Mouse (Mus musculus) embryo, embryonic 10 days (tissue): Measurements from ENCODE around the gene Gpr1.

Experiments
- DNase-seq: peaks from one replicate; pipeline ENCODE4 v3.0.0-alpha.2; 2015; ENCODE audit warnings: low spot score

Gene Gpr1

DNA sequence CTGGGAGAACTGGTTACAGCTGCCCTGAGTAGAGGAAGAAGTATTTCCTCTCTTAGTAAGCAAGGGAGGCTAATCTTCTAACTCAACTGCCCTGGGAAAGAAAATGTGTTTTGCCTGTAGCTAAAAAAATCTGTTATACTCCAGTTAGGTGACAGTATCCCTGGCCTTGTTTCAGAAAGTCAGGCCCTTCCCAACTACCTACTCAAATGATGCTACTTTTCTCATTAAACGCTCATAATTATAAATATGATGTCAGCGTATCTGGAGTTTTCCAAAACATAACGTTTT, at the start of gene Gpr1:
TSS of gene Gpr1 (minus strand) at position 273 of the 288 bp plus-strand sequence.
- DNase-seq, result no peak

DNA sequence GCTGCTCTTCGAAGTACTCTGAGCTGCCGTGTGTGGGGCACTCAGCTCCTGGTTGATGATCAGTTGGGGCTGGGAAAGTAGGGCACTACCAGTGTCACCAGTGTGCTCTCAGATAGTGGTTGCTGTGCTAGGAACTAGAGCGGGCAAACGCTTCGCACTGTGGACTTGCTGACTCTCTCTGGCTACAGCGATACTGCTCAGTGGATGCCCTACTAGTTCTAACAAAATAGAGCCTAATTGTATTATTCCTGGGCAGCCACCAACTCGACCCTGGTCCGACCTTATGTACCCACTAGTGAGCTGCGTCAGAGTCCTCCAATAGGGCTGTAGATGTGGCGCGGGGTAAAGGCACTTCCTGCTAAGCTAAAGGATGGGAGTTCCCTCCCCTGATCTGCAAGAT, 49.3 kb upstream of the Gpr1 start:
- no peak for DNase-seq

DNA sequence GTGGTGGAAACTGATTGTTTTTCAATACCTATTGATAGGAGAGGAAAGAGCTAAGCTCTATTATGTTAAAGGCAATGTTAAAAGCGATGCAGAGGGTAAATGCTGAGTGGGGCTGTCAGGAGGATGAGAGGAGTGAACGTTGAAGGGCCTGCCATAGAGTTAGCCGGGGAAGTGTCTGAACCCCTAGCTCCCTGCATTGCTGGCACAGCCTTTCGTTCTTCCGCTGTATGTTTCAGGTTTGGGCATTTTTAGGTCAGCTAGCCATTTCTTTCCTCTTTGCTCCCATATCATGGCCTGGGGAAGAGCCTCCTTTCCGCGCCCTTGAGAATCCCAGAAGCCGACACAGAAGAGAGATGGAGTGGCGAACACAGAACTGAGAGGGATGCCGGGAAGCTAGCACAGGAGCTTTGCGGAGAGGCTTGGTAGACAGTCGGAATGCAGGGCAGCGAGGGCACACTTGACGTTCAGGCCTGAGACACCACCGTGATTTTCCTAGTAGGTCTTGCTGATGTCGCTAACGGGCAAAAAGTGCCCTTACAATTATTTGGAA, 46.8 kb upstream of the Gpr1 start:
- no peak for DNase-seq

DNA sequence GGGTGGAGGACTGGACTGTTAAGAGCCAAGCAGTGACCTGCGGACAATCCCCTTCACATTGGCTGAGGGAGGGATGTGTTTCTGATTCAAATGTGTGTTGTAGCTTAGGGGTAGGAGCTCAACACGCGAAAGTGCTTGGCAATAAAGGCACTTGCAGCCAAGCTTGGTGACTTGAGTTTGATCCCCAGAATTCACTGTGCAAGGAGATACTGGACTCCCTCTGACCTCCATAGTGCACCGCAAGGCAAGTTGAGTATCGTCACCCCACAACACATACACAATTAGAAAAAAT, 46.3 kb upstream of the Gpr1 start:
- no peak for DNase-seq

DNA sequence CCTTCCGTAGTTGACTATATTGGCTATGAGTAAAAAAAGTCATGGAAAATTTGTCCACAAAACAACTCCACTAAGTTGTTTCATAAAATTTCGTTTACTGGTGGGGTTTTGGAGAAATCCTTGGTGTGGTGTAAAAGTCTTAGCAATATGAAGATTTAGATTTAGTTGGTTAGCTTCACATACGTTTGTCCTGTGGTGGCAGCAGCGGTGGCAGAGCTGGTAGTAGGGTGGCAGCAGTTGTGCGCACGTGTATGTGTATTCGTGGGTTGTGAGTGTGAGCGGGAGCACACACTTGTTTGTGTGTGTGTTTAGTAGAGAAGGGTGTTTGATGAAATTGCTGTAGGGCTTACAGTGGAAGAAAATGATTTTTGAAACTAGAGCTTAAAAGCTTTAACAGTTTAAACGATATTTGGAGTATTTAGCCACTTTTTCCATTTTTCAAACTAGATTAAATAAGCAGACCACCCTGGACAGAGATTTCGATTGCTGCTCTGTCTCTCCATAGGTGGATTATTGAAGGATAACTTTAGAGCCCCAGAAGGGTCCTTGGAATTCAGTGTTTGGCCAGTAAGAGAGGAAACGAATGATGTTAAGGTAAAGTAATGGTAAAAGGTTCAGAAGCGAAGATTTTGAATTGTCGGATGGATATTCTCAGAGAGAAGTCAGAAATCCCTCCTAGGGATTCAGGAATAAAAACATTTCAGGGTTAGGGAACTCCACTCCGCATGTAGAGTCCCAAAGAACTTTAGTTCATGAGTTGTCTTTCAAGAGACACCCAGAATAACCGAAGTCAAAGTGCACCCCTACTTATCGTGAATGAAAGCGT, 45.8 kb upstream of the Gpr1 start:
- no peak for DNase-seq

DNA sequence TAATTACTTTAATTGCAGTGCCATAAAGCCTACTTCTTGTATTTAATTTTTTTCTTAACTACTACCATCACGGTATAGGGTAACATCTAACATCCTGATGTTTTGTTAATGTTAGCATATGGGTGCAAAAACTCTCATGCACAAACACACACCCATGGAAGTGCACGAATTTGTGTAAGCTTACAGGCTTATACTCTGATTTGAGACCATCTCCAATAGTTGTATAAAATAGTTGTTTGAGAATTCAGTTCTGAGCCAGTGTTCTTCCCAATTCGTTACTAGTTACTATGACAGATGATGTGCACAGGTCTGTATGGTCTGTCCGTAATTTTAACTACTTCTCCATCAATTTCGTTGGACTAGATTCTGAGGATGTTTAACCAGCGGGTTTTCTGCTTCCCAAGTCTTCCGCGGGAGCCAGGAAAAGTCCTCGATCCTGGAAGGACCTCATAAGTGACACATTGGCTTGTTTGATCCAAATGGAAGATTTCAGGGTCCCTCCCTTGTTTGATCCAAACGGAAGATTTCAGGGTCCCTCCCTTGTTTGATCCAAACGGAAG, 45.0 kb upstream of the Gpr1 start:
- DNase-seq, result no peak

DNA sequence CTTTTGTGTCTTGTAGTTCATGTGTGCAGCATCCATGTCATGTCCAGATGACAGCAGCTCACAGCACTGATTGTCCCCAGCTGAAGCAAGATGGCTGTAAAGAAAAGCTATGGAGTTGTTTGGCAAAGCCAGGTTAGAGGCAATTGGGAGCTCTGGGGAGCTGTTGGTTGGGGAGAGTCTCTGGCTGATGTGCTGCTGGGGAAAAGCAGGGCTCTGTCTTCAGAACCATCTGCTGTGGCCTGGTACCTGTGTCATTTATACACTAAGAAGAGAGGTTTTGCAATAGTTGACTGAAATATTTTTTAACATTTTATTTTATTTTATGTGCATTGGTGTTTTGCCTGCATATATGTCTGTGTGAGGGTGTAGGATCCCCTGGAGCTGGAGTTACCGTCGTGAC, 44.2 kb upstream of the Gpr1 start:
- DNase-seq, result no peak

DNA sequence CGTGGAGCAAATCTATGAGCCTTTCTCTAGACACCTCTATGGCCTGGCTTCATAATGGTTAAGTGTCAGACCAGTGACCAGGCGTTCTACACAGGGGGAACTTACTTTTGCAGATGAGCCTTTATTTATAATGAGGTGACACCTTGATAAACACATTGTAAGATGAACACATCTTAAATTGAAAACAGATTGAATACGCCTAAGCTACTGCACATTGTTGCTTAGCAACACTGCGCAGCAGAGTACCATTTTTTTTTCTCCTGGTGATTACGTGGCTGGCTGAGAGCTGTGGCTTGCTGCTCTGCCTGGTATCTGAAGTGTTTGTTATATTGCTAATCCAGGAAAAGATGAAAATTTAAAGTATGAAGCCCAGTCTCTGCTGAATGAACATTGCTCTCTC, 41.7 kb upstream of the Gpr1 start:
- DNase-seq, result no peak

DNA sequence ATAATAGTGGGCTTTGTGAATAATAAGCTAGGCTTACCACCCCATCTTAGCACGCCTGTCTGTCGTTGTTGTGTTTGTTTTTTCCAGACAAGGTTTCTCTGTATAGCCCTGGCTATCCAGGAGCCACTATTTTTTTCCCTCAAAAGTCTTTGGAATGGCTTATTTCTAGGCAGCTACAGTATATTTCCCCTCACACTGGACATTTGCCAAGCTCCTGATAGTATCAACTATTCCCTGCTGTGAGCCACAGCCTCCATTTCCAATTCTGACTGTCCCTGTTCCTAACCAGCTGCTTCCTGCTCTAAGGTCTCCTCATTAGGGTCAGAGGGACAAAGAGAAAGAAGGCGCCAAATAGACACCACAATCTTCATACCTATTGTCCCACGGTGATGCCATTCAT, 40.8 kb upstream of the Gpr1 start:
- no peak for DNase-seq

DNA sequence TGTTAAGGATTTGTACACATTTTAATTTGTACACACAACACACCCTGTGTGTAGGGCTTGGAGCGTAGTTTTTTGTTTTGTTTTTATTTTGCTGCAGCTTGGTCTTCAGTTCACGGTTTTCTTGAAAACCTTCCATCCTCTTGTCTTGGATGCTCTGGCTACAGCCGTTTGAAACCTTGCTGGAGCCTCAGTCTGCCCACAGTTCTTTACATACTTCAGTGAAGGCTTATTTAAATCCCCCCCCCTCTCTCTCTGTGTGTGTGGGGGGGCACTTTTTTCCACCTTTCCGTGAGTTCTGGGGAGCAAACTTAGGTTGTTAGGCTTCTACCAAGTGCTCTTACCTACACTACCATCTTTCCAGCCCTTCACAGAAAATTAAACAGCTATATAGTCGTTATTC, 38.9 kb upstream of the Gpr1 start:
- no peak for DNase-seq

DNA sequence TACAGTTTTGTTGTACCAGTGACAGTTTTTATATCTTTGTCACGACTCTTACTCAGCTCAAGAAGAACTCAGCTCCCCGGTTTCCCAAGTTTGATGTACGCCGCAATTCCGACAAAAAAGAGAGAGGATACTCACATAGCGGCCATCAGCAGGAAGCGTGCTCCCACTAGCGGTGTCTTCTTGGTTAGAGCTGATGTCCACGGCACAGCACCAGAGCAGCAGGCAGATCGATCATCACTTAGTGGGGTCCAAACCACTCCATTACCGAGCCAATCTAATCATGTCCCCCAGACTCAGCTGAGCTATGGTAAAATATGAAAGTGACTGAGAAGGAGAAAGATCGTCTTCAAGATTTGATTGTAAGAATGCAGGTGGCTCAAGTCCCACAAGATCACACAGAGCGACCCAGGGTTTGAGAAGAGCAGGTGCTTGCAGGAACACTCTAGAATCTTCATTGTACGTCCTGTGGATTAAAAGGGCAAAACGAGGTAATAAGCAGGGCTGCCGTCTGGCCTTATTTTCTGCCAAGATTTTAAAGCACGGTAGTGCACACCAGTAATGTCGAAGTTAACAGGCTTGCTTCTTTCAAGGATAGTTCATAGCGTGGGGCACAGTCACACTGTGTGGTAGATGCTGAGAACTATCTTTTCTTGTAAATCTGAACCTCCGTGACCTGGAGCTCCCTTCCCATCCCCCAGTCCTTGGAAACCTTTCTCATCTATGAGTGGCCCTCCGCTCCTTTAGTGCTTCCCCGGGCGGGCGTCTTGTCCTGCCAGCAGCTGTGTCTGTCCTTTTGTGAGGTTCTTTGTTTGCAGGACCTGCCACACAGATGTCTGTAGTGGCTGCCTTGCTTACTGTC, 38.2 kb upstream of the Gpr1 start:
- DNase-seq, result peak; percentile 68

DNA sequence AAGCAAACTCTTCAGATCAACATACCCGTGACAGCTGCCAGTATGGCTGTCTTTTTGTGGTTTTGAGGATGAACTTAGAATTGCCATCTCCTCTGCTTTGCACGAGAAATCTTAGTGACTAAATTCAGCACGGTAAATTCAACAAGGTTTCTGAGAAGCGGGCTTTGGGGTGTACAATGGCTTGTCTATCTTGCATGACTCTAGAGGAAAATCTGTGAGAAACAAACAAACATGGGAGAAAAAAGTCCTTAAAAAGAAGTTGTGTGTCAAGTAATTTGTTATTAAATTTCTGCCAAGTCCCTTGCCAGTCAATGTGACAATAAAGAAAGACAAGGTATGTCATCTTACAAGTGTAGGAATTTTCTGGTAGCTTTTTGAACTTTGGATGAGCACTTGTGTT, 34.9 kb upstream of the Gpr1 start:
- no peak for DNase-seq

DNA sequence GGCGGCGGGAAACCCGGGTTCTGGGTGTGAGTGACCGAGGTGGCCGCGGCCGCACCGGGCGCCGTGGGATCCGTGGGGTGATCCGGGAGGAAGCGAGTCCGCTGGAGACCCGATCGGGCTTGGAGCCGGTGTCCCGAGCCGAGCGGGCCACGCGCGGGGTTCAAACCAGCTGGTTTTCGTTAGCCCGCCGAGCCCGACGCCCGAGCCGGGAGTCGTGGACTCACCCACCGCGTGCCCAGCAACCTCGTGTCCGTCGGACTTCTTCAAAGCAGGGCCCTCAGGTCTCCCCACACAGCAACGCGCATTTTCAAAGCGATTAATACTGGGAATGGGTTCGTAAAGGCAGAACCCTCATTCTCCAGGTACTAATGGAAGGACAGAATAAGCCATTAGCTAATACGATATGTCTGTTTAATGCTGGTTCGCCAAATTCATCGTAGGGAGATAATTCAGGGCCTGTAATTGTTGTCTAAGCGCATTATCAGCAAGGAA, 34.1 kb upstream of the Gpr1 start:
- peak; percentile 55 for DNase-seq

DNA sequence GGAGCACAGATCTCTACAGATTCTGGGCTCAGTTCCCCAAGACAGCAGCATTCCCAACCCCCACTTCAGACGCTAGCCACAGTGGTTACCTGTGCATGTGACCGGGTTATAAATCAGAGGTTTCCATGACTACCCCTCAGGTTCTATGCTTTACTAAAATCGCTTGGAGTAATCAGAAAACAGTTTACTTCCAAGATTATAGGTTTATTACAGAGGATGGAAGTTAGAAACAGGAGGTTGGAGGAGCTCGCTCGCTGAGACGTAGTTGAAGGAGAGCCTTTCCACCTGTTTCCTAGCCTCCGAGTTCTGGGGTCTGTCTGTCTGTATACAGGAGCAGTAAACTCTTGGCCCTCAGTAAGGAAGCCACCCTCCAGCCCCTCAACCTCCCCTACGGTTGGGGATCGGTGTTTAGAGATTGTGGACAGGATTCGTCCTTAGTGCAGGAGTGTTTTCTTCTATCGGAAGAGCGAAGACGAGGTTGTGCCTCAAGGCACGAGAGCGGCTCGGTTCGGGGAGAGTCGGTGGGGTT, 33.6 kb upstream of the Gpr1 start:
- DNase-seq, result peak; percentile 58

DNA sequence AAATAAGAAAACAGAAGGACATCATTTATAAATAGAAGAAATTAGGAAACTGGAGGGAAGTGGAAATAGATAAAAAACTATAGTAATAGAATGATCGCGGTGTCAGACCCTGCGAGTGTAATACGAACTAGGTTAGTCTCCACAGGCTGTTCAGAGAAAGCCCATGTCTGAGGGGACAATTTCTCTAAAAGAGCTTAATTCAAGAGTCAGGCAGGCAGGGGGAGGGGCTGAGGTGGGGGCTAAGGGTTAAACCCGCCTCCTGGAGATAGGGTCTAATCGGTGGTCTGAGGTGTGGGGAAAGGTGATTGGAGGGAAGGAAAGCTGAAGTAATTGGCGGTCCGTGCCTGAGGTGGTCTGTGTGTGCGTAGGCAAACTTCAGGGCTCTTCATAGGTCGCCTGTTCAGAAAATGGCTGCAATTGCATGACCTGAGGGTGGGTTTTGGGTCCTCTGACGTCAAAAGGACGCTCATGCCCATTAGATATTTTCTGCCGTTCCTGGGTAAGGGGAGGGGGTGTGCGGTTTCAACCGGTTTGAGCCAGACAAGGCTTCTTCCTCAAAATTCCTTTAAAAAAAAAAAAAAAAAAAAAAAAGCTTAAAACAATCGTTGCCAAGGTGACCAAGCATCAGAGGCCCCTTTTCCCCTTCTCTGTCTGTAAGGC, 32.6 kb upstream of the Gpr1 start:
- DNase-seq, result peak; percentile 90

DNA sequence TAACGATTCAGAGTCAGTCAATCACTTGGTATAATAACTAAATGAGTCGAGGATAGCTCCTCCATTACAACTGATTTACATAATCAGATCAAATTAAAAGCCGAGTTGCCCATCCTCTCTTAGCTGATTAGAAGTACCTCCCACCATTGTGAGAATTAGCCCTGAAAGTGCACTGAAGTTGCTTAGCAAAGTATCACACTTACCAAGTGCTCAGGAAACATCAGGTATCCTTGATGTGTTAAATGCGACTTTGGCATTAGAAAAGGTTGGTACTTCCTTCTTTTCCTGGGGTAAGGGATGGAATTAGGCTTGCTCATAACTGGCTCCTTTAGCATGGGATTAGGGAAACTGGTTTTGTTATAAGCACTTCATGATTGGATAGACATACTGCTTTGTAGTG, 29.5 kb upstream of the Gpr1 start:
- no peak for DNase-seq

DNA sequence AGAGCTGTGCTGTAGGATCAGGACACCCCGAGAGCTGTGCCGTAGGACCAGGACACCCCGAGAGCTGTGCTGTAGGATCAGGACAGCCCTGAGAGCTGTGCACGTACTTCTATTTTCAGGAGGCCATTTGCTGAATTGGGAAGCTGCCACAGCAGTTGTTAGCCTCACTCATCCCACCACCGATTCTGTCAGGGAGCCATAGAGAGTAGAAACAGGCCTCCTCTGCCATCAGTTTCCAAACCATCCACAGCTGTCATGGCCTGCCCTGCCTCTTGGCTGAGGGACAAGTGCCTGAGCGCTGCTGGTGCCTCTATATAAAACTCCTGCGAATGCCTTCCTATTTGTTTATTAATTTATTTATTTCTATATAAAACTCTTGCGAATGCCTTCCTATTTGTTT, 25.4 kb upstream of the Gpr1 start:
- DNase-seq, result no peak

DNA sequence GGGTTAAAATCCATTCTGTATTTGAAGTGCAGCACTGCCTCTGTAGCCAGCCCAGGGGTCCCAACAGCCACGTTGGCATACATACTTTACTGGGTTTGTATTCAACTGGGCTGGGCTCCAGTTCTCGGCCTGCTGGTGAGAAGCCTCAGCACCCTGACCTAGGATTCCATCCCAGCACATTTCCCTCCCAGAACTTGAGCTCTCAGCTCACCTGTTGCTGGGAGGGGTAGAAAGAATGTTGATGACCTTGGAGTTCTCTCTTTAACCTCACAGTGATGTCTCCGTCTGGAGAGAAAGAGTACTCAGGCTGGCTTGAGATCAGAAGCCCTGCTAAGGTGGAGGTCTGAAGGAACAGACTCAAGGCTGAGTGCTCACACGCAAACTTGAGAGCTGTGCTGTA, 25.0 kb upstream of the Gpr1 start:
- no peak for DNase-seq

DNA sequence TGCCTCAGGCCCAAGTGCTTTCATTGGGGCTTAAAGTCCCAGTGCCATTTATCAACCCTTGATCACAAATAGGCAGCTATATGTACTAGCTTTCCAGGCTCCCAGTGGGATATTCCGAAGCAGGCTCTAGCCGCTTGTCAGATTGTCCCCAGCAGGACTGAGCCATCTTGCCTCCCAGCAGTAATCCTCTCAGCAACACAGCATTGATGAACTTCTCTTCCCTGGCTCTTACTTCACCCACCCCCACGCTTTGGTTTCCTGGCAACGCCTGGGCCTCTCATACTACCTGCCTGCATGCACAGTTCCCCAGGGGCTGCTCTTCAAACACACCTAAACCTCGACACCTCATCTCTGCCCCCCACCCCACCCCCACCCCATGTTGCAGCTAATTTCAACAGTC, 23.0 kb upstream of the Gpr1 start:
- no peak for DNase-seq

DNA sequence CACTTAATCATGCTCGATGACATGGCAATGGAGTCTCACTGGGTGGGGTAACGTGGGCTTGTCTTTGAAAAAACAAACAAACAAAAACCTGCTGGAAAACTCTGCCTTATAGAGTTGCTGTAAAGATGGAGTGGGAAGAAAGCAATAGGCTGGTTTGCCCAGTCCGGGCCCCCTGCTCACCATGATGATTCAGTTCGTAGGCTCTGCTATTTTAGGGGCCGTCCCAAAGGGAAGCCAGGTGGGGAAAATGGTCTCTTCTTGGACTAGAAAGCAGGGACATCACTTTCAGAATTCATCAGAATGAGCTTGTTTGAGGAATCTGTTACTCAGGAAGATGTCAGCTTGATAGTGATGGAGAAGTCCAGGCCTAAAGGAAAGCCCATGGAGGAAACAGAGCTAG, 12.9 kb upstream of the Gpr1 start:
- DNase-seq, result no peak

DNA sequence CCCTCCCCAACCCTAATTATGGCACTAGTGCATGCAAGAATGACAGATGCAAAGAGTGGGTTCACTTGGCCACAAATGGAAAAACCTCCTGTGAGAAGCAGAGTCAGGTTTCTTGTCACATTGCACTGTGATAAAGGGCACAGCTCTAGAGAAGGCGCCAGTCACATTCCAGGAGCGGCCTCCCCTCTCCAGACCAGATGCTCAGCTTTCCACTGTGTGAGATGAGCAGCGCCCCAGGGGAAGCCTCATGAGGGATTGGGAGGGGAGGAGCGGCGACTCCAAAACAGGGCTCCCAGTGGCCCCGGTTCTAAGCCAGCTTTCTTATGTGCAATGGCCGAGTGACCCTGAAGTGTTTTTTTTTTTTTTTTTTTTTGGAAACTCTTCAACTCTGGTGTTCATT, 11.5 kb upstream of the Gpr1 start:
- peak; percentile 85 for DNase-seq

DNA sequence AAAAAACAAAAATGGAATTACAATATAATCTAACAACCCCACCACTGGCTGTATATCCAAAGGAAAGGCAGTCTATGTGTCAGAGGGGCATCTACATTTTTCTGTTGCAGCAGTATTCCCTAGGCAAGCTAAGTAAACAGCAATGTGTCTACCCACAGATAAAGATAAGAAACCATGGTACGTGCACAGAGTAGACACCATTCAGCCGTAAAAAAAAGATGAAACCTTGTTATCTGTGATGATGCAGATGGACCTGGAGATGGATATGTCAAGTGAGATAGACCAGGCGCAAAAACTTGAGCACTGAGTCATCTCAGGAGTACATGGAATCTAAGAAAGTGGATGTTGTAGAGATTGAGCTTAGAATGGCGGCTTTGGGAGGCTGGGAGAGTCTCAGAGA, 10.7 kb upstream of the Gpr1 start:
- no peak for DNase-seq
